Mouse (Mus musculus) ES-Bruce4 (cell line): ENCODE data around the gene March6. TPM values are rescaled to one million over a fixed set of nuclear protein-coding genes. Genes with fewer than 3 reads are reported as not detected.

Experiments used
- H3K27ac ChIP-seq: 2 replicates; pipeline ENCODE4 v1.5.1; 2012; ENCODE audit warnings: low read length, inconsistent platforms; ENCODE audit not compliant: insufficient read depth
- H3K27me3 ChIP-seq: 2 replicates; pipeline ENCODE4 v1.6.1; 2012; ENCODE audit warnings: mild to moderate bottlenecking, low read length, inconsistent platforms; ENCODE audit not compliant: control insufficient read depth, poor library complexity, insufficient read depth, severe bottlenecking
- H3K36me3 ChIP-seq: 2 replicates; pipeline ENCODE4 v1.6.1; 2012; ENCODE audit warnings: inconsistent platforms, mild to moderate bottlenecking, low read length, moderate library complexity; ENCODE audit not compliant: control insufficient read depth, poor library complexity, insufficient read depth, severe bottlenecking
- H3K4me1 ChIP-seq: one replicate; pipeline ENCODE4 v1.8.1; 2011; ENCODE audit warnings: low read length; ENCODE audit not compliant: control insufficient read depth, insufficient read depth
- H3K4me3 ChIP-seq: 2 replicates; pipeline ENCODE4 v1.5.1; 2011; ENCODE audit warnings: low read depth, mild to moderate bottlenecking, low read length
- H3K9ac ChIP-seq: 2 replicates; pipeline ENCODE4 v1.6.1; 2012; ENCODE audit warnings: low read depth, mild to moderate bottlenecking, inconsistent platforms; ENCODE audit not compliant: poor library complexity, severe bottlenecking
- H3K9me3 ChIP-seq: replicated peaks from 2 replicates; pipeline ENCODE4 v1.6.1; 2012; ENCODE audit warnings: mild to moderate bottlenecking, low read length, inconsistent platforms; ENCODE audit not compliant: control insufficient read depth, poor library complexity, insufficient read depth, severe bottlenecking
- CTCF ChIP-seq: IDR thresholded peaks from one replicate; pipeline ENCODE4 v1.8.1; 2011; ENCODE audit warnings: low read depth, low read length
- EP300 ChIP-seq: IDR thresholded peaks from 2 replicates; pipeline ENCODE4 v1.6.1; 2011; ENCODE audit warnings: low read depth, low read length; ENCODE audit not compliant: insufficient read depth
- POLR2A ChIP-seq: IDR thresholded peaks from one replicate; pipeline ENCODE4 v1.8.1; 2011; ENCODE audit warnings: low read length; ENCODE audit not compliant: insufficient read depth
- polyA plus RNA-seq: library from polyadenylated mRNA; stranded (reverse); fragments of >200 nt; gene quantifications from 2 replicates; pipeline ENCODE4 v1.2.4, GENCODE M21; 2011; ENCODE audit warnings: low read depth; ENCODE audit not compliant: missing spikeins, insufficient read depth, insufficient read length

March6 gene
- polyA plus RNA-seq, 1 experiment: 54.0 TPM

DNA sequence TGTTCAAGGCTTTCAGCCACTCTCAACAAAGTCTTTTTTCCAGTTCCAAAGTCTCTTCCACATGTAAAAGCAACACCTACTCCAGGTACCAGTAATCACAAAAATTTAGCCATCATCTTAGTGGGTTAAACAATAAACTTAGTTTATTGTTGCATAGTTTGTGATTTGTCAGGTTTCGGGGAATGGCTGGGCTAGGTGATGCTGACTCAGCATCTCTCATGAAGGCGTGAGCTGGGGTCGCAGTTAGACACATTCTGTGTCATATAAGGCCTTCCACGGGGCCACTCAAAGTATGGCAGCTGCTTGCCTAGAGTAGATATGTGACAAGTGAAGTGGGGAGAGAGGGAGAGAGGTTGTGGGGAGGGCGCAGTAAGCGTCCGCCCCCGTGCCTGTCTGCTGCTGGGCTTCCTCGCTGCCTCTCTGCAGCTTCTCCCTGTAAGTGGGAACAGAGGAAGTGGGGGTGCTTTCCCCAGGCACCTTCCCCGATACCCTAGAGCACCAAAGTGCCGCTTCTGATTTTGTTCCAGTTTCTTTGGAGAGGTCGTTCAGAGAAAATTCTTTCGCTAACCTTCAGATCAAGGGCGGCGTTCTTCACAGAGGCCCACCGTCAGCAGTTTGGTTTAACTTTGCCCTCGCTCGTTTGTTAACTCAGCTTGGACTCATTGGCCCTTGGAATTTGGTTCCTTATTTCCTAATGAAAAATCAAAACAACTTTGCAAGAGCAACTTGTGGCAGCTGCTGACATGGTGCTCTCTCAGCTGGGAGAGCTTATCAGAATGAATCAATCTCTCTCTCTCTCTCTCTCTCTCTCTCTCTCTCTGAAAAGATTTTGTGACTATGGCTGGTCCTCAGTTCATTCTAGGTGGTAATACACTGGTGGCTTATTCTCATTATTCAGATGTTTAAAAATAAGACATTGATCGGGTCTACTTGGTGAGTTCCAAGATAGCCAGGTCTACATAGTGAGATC lies 33.0 kb upstream of the March6 start:
- Histone ChIP-seq H3K36me3 (no peaks in the 10 kb centered on the region), H3K4me1 (peaks cover 2% of the 10 kb centered on the region), H3K27me3 (no peaks in the 10 kb centered on the region), H3K4me3 (no peak overlapping the region), H3K27ac (no peak overlapping the region), H3K9me3 (no peaks in the 10 kb centered on the region), H3K9ac (no peak overlapping the region)
- TF ChIP-seq POLR2A (no peak), EP300 (no peak), CTCF (no peak)

DNA sequence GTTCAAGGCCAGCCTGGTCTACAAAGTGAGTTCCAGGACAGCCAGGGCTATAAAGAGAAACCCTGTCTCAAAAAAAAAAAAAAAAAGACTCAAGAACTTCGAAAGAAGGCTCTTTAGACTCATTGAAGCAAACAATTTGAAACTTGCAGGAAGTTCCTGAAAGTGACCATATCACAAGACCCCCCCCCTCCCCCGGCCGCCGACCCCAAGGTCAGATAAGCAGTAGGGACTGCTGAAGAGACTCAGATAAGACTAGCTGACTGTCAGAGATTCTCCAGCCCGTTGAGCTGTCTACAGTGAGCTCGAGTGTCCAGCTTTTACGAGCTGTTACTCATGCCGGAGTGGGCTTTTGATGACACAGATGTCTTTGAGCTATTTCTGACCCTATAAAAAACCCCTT lies 32.0 kb upstream of the March6 start:
- peaks cover 2% of the 10 kb centered on the region for H3K4me1 ChIP-seq
- H3K9me3 ChIP-seq: no peaks in the 10 kb centered on the region
- no peak overlapping the region for H3K4me3 ChIP-seq
- no peak overlapping the region for H3K27ac ChIP-seq
- no peaks in the 10 kb centered on the region for H3K27me3 ChIP-seq
- no peak for TF ChIP-seq POLR2A
- TF ChIP-seq CTCF: no peak
- no peak for TF ChIP-seq EP300
- no peaks in the 10 kb centered on the region for H3K36me3 ChIP-seq
- no peak overlapping the region for H3K9ac ChIP-seq

DNA sequence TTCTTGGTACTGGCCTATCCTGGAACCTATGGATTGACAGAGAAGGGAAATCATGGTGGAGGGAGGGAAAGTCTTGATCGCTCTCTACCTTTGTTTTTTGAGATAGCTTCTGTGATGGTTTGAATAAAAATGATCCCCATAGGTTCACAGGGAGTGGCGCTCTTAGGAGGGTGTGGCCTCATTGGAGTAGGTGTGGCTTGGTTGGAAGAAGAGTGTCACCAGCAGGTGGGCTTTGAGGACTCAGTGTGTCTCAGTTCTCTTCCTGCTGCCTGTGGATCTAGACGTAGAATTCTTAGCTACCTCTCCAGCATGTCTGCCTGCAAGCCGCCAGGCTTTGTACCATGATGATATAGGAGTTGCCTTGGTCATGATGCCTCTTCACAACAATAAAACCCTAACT lies 31.1 kb upstream of the March6 start:
- Histone ChIP-seq H3K27ac (peak overlapping the region; percentile 32), H3K36me3 (no peaks in the 10 kb centered on the region), H3K27me3 (no peaks in the 10 kb centered on the region), H3K4me1 (peaks cover 2% of the 10 kb centered on the region), H3K9me3 (no peaks in the 10 kb centered on the region), H3K4me3 (no peak overlapping the region), H3K9ac (no peak overlapping the region)
- TF ChIP-seq CTCF (no peak), EP300 (no peak), POLR2A (no peak)

DNA sequence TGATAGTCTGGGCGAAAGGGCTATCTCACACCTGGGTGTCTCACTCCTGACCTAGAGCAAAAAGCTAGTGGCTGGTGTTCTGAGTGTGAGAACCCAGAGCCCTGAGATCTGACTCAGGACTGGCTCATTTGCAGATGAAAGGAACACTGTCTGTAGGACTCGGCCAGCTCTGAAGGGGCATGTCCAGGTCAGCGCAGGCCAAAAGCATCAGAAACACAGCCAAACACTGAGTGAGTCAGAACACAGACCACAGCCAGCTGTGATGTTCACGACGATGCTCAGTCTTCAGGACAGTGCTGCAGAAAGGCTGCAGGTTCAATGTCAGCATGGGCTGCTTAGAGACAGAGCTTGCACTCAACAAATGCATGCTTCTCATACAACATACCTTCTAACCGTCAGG lies 30.5 kb upstream of the March6 start:
- no peaks in the 10 kb centered on the region for H3K27me3 ChIP-seq
- H3K9ac ChIP-seq: no peak overlapping the region
- peaks cover 2% of the 10 kb centered on the region for H3K4me1 ChIP-seq
- H3K9me3 ChIP-seq: no peaks in the 10 kb centered on the region
- no peaks in the 10 kb centered on the region for H3K36me3 ChIP-seq
- TF ChIP-seq EP300: 0 out of 2 replicates have a peak, but pooled peaks have one; percentile 17
- TF ChIP-seq CTCF: no peak
- no peak overlapping the region for H3K4me3 ChIP-seq
- peak overlapping the region; percentile 32 for H3K27ac ChIP-seq

DNA sequence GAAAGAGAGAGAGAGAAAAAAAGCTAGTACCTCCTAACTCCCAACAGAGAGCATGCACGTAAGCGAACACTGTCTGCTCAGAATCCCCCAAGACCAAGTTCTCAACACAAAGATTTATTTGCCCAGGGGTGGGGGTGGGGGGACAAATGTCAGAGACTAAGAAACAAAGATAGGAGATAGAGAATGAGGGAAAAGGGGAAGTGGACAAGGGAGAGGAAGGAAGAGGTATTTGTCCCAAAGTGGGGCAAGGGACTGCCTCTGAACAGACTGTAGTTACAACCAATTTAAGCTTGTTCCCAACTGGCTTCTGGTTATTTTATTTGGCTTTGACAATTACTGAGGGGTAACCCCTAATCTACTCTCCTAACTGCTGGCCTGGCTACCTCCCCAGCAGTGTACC lies 24.0 kb upstream of the March6 start:
- Histone ChIP-seq H3K4me3 (no peak overlapping the region), H3K4me1 (no peaks in the 10 kb centered on the region), H3K36me3 (no peaks in the 10 kb centered on the region), H3K9me3 (no peaks in the 10 kb centered on the region), H3K27ac (no peak overlapping the region), H3K9ac (no peak overlapping the region), H3K27me3 (no peaks in the 10 kb centered on the region)
- TF ChIP-seq CTCF (no peak), POLR2A (no peak), EP300 (no peak)

DNA sequence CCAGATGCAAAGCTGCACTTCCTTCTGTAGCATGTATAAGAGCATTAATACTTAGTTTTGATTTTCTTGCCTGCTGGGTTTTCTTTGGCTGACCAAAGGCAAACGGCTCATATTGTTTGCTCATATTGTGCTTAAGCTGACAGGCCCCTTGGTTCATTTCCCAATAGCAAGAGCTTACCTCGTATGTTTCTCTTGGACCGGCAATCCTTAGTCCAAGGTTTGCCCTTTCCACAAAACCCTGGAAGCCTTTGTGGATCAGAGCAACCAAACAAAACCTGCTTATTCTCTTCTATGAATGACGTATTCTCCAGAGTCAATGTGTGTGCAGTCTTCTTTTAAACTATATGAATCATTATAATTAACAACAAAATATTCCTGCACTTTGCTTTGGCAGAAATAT lies 19.5 kb upstream of the March6 start:
- H3K27ac ChIP-seq: no peak overlapping the region
- H3K4me3 ChIP-seq: no peak overlapping the region
- no peaks in the 10 kb centered on the region for H3K36me3 ChIP-seq
- TF ChIP-seq CTCF: no peak
- no peak for TF ChIP-seq POLR2A
- no peaks in the 10 kb centered on the region for H3K4me1 ChIP-seq
- H3K27me3 ChIP-seq: no peaks in the 10 kb centered on the region
- no peaks in the 10 kb centered on the region for H3K9me3 ChIP-seq
- no peak overlapping the region for H3K9ac ChIP-seq
